Mouse (Mus musculus) thymus, adult 18-20 months (tissue): ENCODE results near the gene Gm20458.
A peak's percentile ranks its signal among the peaks of the same experiment; 100 is the strongest.

Source experiments
- DNase-seq, 2 experiments: peaks; one replicate each; pipeline ENCODE4 v3.0.0; 2022; ENCODE audit warnings: mixed read lengths in 2 of 2

Gene Gm20458

GRCm38 (mm10) chr2:164460745-164461551, at the start of gene Gm20458:
Gene Gm20458, plus strand, starts transcription at chr2:164460967.
- peak; percentile 94 to 97 for DNase-seq

GRCm38 (mm10) chr2:164414167-164414566, 46.6 kb upstream of the Gm20458 start:
- no peak for DNase-seq

GRCm38 (mm10) chr2:164414581-164414980, 46.2 kb upstream of the Gm20458 start:
- DNase-seq: no peak

GRCm38 (mm10) chr2:164417198-164417597, 43.6 kb upstream of the Gm20458 start:
- no peak for DNase-seq

- DNase-seq: no peak
Measured at GRCm38 (mm10) chr2:164418308-164418875, 42.4 kb upstream of the Gm20458 start.

- DNase-seq: no peak
Measured at GRCm38 (mm10) chr2:164419489-164419888, 41.3 kb upstream of the Gm20458 start.

- no peak for DNase-seq
Measured at GRCm38 (mm10) chr2:164421306-164421705, 39.5 kb upstream of the Gm20458 start.

GRCm38 (mm10) chr2:164421979-164422378, 38.8 kb upstream of the Gm20458 start:
- DNase-seq: no peak

GRCm38 (mm10) chr2:164422675-164423393, 37.9 kb upstream of the Gm20458 start:
- DNase-seq: peak in 1 of 2 experiments; percentile 30

GRCm38 (mm10) chr2:164423464-164423863, 37.3 kb upstream of the Gm20458 start:
- DNase-seq: no peak

GRCm38 (mm10) chr2:164424406-164424805, 36.4 kb upstream of the Gm20458 start:
- no peak for DNase-seq

GRCm38 (mm10) chr2:164425401-164425800, 35.4 kb upstream of the Gm20458 start:
- DNase-seq: no peak

- no peak for DNase-seq
Measured at GRCm38 (mm10) chr2:164426121-164426520, 34.6 kb upstream of the Gm20458 start.

GRCm38 (mm10) chr2:164426952-164427351, 33.8 kb upstream of the Gm20458 start:
- DNase-seq: no peak

GRCm38 (mm10) chr2:164428451-164428850, 32.3 kb upstream of the Gm20458 start:
- no peak for DNase-seq

- DNase-seq: no peak
Measured at GRCm38 (mm10) chr2:164429881-164430615, 30.7 kb upstream of the Gm20458 start.

GRCm38 (mm10) chr2:164430697-164431096, 30.1 kb upstream of the Gm20458 start:
- DNase-seq: no peak

- no peak for DNase-seq
Measured at GRCm38 (mm10) chr2:164431676-164432465, 28.9 kb upstream of the Gm20458 start.

GRCm38 (mm10) chr2:164432541-164433191, 28.1 kb upstream of the Gm20458 start:
- DNase-seq: no peak

- no peak for DNase-seq
Measured at GRCm38 (mm10) chr2:164433278-164433895, 27.4 kb upstream of the Gm20458 start.

- no peak for DNase-seq
Measured at GRCm38 (mm10) chr2:164434681-164435080, 26.1 kb upstream of the Gm20458 start.
